Mouse (Mus musculus) megakaryocyte, embryonic 14.5 days (primary cell): Measurements from ENCODE around the gene Fndc3a. TPM values are rescaled to one million over a fixed set of nuclear protein-coding genes. Genes with fewer than 3 reads are reported as not detected.

Experiments
- H3K27me3 ChIP-seq: replicated peaks from 2 replicates; pipeline ENCODE3; 2012; ENCODE audit warnings: inconsistent platforms
- H3K36me3 ChIP-seq: replicated peaks from 2 replicates; pipeline ENCODE3; 2012; ENCODE audit warnings: low read length, inconsistent platforms, mixed read lengths
- H3K4me1 ChIP-seq: 2 replicates; pipeline ENCODE4 v1.6.1; 2012; ENCODE audit warnings: inconsistent platforms
- H3K4me3 ChIP-seq: replicated peaks from 2 replicates; pipeline ENCODE3; 2012; ENCODE audit warnings: moderate library complexity, mild to moderate bottlenecking, inconsistent platforms
- H3K9me3 ChIP-seq: 2 replicates; pipeline ENCODE4 v1.6.1; 2012; ENCODE audit warnings: inconsistent platforms
- FLI1 ChIP-seq: IDR thresholded peaks from 2 replicates; pipeline ENCODE4 v1.6.1; 2012; ENCODE audit warnings: low read length, inconsistent platforms, mixed read lengths
- GATA1 ChIP-seq: IDR thresholded peaks from 3 replicates; pipeline ENCODE4 v1.6.1; 2012; ENCODE audit warnings: mixed read lengths, low read length, inconsistent platforms, borderline replicate concordance
- polyA plus RNA-seq: library from polyadenylated mRNA; stranded (reverse); fragments of >175 nt; gene quantifications from 2 replicates; pipeline ENCODE4 v1.2.3, GENCODE M21; 2012; ENCODE audit warnings: low replicate concordance; ENCODE audit not compliant: insufficient read depth

Fndc3a gene
- polyA plus RNA-seq = 3.0 TPM in 1 of 2 replicates, not detected in the other

DNA sequence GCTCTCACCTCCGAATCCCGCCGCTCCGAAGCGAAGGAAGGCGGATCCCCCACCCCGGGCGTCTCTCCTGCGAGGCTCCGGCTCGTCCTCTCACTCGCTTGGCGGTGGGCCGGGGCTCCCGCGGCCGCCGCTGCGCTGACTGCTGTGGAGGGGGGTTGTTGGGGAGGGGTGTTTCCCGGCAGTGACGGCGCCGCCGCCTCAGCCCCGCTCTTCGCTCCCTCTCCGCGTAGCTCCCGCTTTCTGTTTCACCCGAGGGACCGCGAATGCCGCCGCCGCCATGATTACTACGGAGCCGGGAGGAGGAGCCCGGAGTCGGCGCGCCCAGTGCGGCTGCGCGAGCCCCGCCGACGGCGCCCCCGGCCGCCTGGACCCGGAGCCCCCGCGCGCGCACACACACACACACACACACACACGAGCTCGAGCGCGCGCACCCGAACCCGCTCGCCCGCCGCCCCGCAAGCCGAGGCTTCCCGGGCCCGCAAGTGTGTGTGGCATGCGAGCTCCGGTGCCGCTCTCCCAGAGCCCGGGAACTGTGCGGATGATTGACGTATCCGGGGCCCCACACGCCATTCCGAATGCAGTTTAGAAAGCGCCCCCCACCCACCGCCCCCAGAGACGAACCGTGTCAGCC lies at the start of gene Fndc3a:
Gene Fndc3a, minus strand, starts transcription at position 294 of the 631 bp plus-strand sequence.
- TF ChIP-seq GATA1 (no peak), FLI1 (no peak)
- Histone ChIP-seq H3K4me3 (peak within 1 kb of the TSS; percentile 99), H3K27me3 (no peaks in the 10 kb centered on the region), H3K4me1 (peaks cover 60% of the 10 kb centered on the region), H3K9me3 (no peaks in the 10 kb centered on the region), H3K36me3 (no peaks in the 10 kb centered on the region)

DNA sequence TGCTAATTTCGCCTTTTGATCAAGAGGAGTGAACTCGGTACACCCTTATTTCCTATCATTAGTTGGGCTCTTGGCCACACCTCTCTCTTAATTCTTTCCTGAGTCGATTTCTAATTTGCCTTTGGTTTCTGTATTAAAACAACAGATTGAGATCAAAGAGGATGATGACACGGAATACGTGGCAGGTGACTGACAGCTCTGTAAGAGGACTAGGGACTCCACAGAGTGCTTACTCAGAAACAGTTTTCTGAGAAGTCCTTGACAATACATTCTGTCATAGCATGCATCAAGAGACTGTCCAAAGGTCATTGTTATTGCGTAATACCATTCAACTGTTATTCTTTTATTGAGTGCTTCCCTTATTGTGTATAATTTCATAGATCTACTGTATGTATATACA lies 43.1 kb upstream of the Fndc3a start:
- Histone ChIP-seq H3K36me3 (peaks cover 6% of the 10 kb centered on the region), H3K27me3 (no peaks in the 10 kb centered on the region), H3K4me3 (no peak overlapping the region), H3K4me1 (0 out of 2 replicates have a peak, but pooled peaks cover 2% of the 10 kb centered on the region), H3K9me3 (peaks cover 13% of the 10 kb centered on the region)
- TF ChIP-seq GATA1 (no peak), FLI1 (no peak)

GRCm38 (mm10) chr14:72750426-72751182 lies 40.8 kb upstream of the Fndc3a start:
- peaks cover 13% of the 10 kb centered on the region for H3K9me3 ChIP-seq
- TF ChIP-seq FLI1 = no peak
- TF ChIP-seq GATA1 = no peak
- H3K27me3 ChIP-seq = no peaks in the 10 kb centered on the region
- no peaks in the 10 kb centered on the region for H3K4me1 ChIP-seq
- H3K4me3 ChIP-seq = no peak overlapping the region
- H3K36me3 ChIP-seq = peaks cover 6% of the 10 kb centered on the region

GRCm38 (mm10) chr14:72748331-72748730 lies 38.5 kb upstream of the Fndc3a start:
- no peak for TF ChIP-seq GATA1
- no peak for TF ChIP-seq FLI1
- Histone ChIP-seq H3K36me3 (no peaks in the 10 kb centered on the region), H3K9me3 (peaks cover 5% of the 10 kb centered on the region; the same call in 1 of the 2 replicates), H3K4me3 (no peak overlapping the region), H3K4me1 (peaks cover 4% of the 10 kb centered on the region), H3K27me3 (no peaks in the 10 kb centered on the region)

- Histone ChIP-seq H3K4me3 (no peak overlapping the region), H3K4me1 (peaks cover 24% of the 10 kb centered on the region), H3K36me3 (no peaks in the 10 kb centered on the region), H3K9me3 (no peaks in the 10 kb centered on the region), H3K27me3 (no peaks in the 10 kb centered on the region)
- TF ChIP-seq GATA1 (no peak), FLI1 (no peak)
Observed at GRCm38 (mm10) chr14:72741667-72742066, 31.9 kb upstream of the Fndc3a start.

DNA sequence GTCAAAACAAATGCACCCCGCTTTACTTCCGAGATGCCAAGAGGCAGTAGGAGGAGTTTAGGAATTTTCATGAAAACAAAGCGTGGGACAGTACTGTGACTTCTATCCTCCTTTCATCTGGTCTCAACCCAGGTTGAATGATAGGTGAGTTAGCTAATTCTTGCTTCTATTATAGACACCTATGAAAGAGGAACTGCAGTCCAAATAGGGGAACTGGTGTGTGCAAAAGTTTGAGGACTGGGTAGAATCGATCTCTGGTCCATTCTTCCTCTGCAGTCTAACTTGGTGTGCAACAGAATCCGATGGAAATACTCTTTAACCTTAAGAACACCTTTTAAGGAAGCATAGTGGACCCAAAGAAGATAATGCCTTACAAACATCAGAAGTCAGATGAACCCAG lies 30.5 kb upstream of the Fndc3a start:
- TF ChIP-seq GATA1 = no peak
- TF ChIP-seq FLI1 = no peak
- Histone ChIP-seq H3K36me3 (no peaks in the 10 kb centered on the region), H3K27me3 (no peaks in the 10 kb centered on the region), H3K4me1 (peaks cover 24% of the 10 kb centered on the region), H3K4me3 (no peak overlapping the region), H3K9me3 (no peaks in the 10 kb centered on the region)

DNA sequence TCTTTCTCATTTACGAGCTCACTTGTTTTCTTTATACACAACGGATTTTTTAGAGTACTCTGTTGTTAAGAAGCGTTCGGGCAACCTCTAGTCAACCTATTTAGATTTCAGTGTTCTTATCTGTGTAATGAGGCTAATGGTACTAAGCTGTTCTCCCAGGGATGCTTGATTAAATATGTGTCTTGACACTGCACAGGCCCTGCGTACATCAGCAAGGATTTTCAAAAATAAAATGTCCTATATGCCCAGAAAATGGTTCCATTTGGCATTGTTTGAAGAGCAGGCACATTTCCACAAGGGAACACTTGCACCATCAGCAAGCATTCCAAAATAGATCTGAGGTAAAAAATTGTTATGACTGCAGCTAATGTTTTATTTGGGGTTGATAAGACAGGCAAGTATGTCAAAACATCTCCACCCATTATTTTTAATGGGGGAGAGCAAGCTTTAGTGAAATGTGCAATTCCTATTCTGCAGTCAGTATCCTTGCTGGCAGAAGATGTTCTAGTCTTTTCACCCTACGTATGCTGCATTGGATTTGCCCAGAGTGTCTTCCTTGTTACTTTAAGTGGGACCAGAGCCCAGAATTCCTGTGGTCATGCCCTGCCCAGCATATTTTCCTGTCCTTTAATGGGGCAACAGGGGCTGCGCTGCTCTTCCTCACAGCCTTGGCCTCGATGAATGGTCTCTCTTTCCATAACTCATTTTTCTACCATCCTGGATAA lies 29.8 kb upstream of the Fndc3a start:
- Histone ChIP-seq H3K4me1 (peaks cover 24% of the 10 kb centered on the region), H3K27me3 (no peaks in the 10 kb centered on the region), H3K4me3 (no peak overlapping the region), H3K9me3 (no peaks in the 10 kb centered on the region), H3K36me3 (no peaks in the 10 kb centered on the region)
- TF ChIP-seq GATA1 = no peak
- no peak for TF ChIP-seq FLI1

DNA sequence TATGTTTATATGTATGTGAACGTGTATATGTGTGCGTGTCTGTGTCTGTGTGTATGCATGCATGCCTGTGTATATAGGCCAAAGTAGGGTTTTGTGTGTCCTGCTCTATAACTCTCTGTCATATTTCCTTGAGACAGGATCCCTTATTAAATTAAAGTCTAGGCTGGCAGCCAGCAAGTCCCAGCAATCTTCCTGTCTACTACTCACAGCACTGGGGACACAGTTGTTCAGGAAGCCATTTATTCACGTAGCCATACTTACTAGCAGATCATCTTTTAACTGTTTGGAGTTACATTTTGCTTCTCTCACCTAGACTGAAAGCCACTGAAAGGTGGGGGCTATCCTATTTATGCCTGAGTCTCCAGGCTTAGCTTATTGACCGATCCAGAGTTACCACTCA lies 29.0 kb upstream of the Fndc3a start:
- H3K36me3 ChIP-seq = no peaks in the 10 kb centered on the region
- peaks cover 22% of the 10 kb centered on the region for H3K4me1 ChIP-seq
- no peaks in the 10 kb centered on the region for H3K9me3 ChIP-seq
- TF ChIP-seq FLI1 (no peak), GATA1 (no peak)
- no peaks in the 10 kb centered on the region for H3K27me3 ChIP-seq
- H3K4me3 ChIP-seq = no peak overlapping the region

DNA sequence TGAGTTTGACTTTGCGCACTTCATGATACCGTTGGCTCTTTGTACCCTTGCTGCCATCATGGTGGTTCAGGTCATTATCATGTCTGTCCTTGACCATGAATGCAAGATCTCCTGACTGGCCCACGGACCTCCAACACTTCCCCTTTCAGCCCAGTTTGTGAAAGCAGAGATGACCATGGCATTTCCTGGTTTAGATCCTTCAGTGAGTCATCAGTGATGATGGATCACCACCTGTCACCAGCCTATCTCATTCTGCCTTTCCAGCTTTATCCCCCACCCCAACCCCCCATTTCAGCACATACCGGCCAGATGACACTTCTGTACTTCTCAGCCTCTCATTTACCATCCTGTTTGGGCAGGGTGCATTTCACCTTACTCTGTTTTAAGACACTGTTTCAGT lies 28.4 kb upstream of the Fndc3a start:
- H3K36me3 ChIP-seq = no peaks in the 10 kb centered on the region

More for the DNA sequence above, 28.4 kb upstream of the Fndc3a start:
- Histone ChIP-seq H3K4me1 (peaks cover 20% of the 10 kb centered on the region), H3K4me3 (peak overlapping the region; percentile 9), H3K9me3 (no peaks in the 10 kb centered on the region), H3K27me3 (no peaks in the 10 kb centered on the region)
- no peak for TF ChIP-seq FLI1
- TF ChIP-seq GATA1 = no peak
